Mouse (Mus musculus) kidney, postnatal 0 days (tissue): ENCODE data around the gene Abcd3. TPM values are rescaled to one million over a fixed set of nuclear protein-coding genes. Genes with fewer than 3 reads are reported as not detected.
A peak's percentile ranks its signal among the peaks of the same experiment; 100 is the strongest.
"Not testable (repeated sequence)": the region's sequence is repeated elsewhere in the genome, so short reads cannot be mapped to it uniquely, and the experiment has no call there.

Source experiments
- ATAC-seq: fragments of 200-750 bp; cut with Nextera tagmentation; replicated peaks from 2 replicates; pipeline ENCODE4 v1.8.0; 2017; ENCODE audit warnings: low read depth, moderate number of reproducible peaks, moderate TSS enrichment, moderate library complexity; ENCODE audit not compliant: low FRiP score
- DNase-seq: peaks from one replicate; pipeline ENCODE4 v3.0.0-alpha.2; 2016; ENCODE audit warnings: low spot score
- H3K27ac ChIP-seq: fragments of 300-500 bp; sonication (generic); 2 replicates; pipeline ENCODE4 v1.5.1; 2014; ENCODE audit warnings: mild to moderate bottlenecking
- H3K27me3 ChIP-seq: fragments of 300-500 bp; sonication (generic); 2 replicates; pipeline ENCODE4 v1.6.1; 2014; ENCODE audit warnings: low read length, mixed read lengths; ENCODE audit not compliant: insufficient read depth
- H3K36me3 ChIP-seq: fragments of 300-500 bp; sonication (generic); 2 replicates; pipeline ENCODE4 v1.6.1; 2014; ENCODE audit warnings: low read length, mixed read lengths; ENCODE audit not compliant: insufficient read depth
- H3K4me1 ChIP-seq: fragments of 300-500 bp; sonication (generic); replicated peaks from 2 replicates; pipeline ENCODE4 v1.6.1; 2014; ENCODE audit warnings: antibody characterized with exemption, low read length, mixed read lengths; ENCODE audit not compliant: insufficient read depth
- H3K4me2 ChIP-seq: fragments of 300-500 bp; sonication (generic); 2 replicates; pipeline ENCODE4 v1.6.1; 2014; ENCODE audit warnings: mild to moderate bottlenecking, low read length, moderate library complexity, mixed read lengths
- H3K4me3 ChIP-seq: fragments of 300-500 bp; sonication (generic); replicated peaks from 2 replicates; pipeline ENCODE4 v1.5.1; 2014; ENCODE audit warnings: low read depth, low read length
- H3K9ac ChIP-seq: fragments of 300-500 bp; sonication (generic); 2 replicates; pipeline ENCODE4 v1.6.1; 2014; ENCODE audit warnings: low read depth, low read length
- H3K9me3 ChIP-seq: fragments of 300-500 bp; sonication (generic); replicated peaks from 2 replicates; pipeline ENCODE4 v1.6.1; 2016; ENCODE audit warnings: low read length, inconsistent platforms, mixed read lengths
- CTCF ChIP-seq: IDR thresholded peaks from 2 replicates; pipeline ENCODE4 v1.5.1; 2016; ENCODE audit warnings: antibody characterized with exemption, low read depth, mild to moderate bottlenecking, moderate library complexity
- WGBS: fragments of 180-500 bp; shearing (Covaris S2); extraction: QIAGEN DNeasy Blood & Tissue Kit; methylation state at CpG from one replicate; pipeline ENCODE4 v1.1.7; 2014; 5-methylcytosine and 5-hydroxymethylcytosine counted together
- polyA plus RNA-seq: library from polyadenylated mRNA; unstranded; fragments of >200 nt; fragmentation: Nextera tagmentation; extraction: Ambion mirVana; gene quantifications from 2 replicates; pipeline ENCODE4 v1.2.1, GENCODE M21; 2015

Abcd3 gene
- polyA plus RNA-seq, 1 experiment from 2014 or later = 75.1 TPM

- 0 out of 2 replicates have a peak, but pooled peaks cover 4% of the 10 kb centered on the region for H3K36me3 ChIP-seq
- DNase-seq = no peak
- H3K4me1 ChIP-seq = no peaks in the 10 kb centered on the region
- H3K9me3 ChIP-seq = no peaks in the 10 kb centered on the region
- H3K27me3 ChIP-seq = no peaks in the 10 kb centered on the region
- H3K9ac ChIP-seq = no peak overlapping the region
- WGBS = 63% methylated on average over 2 of the region's 2 CpGs
- no peak for ATAC-seq
- no peak overlapping the region for H3K27ac ChIP-seq
- TF ChIP-seq CTCF = no peak
- no peak overlapping the region for H3K4me3 ChIP-seq
- H3K4me2 ChIP-seq = no peak overlapping the region
Observed at GRCm38 (mm10) chr3:121794214-121794613, 20.9 kb downstream of the Abcd3 start.

GRCm38 (mm10) chr3:121792246-121792645 is 22.9 kb downstream of the Abcd3 start:
- Histone ChIP-seq H3K4me2 (no peak overlapping the region), H3K27me3 (no peaks in the 10 kb centered on the region), H3K9me3 (no peaks in the 10 kb centered on the region), H3K9ac (no peak overlapping the region), H3K4me3 (no peak overlapping the region), H3K27ac (no peak overlapping the region), H3K36me3 (0 out of 2 replicates have a peak, but pooled peaks cover 4% of the 10 kb centered on the region), H3K4me1 (no peaks in the 10 kb centered on the region)
- no peak for TF ChIP-seq CTCF
- no peak for DNase-seq
- no peak for ATAC-seq
- 81% methylated on average over 4 of the region's 4 CpGs for WGBS

- Histone ChIP-seq H3K4me3 (no peak overlapping the region), H3K4me1 (no peaks in the 10 kb centered on the region), H3K9me3 (no peaks in the 10 kb centered on the region), H3K27me3 (no peaks in the 10 kb centered on the region), H3K27ac (no peak overlapping the region), H3K9ac (no peak overlapping the region), H3K4me2 (no peak overlapping the region), H3K36me3 (0 out of 2 replicates have a peak, but pooled peaks cover 4% of the 10 kb centered on the region)
- DNase-seq = no peak
- ATAC-seq = no peak
- WGBS = 72% methylated on average over 5 of the region's 5 CpGs
- TF ChIP-seq CTCF = no peak
Observed at GRCm38 (mm10) chr3:121790442-121790841, 24.7 kb downstream of the Abcd3 start.

- Histone ChIP-seq H3K9me3 (no peaks in the 10 kb centered on the region), H3K4me2 (no peak overlapping the region), H3K27me3 (no peaks in the 10 kb centered on the region), H3K27ac (no peak overlapping the region), H3K9ac (no peak overlapping the region), H3K36me3 (0 out of 2 replicates have a peak, but pooled peaks cover 4% of the 10 kb centered on the region), H3K4me3 (no peak overlapping the region), H3K4me1 (no peaks in the 10 kb centered on the region)
- 72% methylated on average over 5 of the region's 5 CpGs for WGBS
- TF ChIP-seq CTCF = no peak
- DNase-seq (no peak), ATAC-seq (no peak)
Observed at GRCm38 (mm10) chr3:121789790-121790189, 25.3 kb downstream of the Abcd3 start.

GRCm38 (mm10) chr3:121783020-121783419 is 32.1 kb downstream of the Abcd3 start:
- no peak overlapping the region for H3K4me3 ChIP-seq
- no peaks in the 10 kb centered on the region for H3K27me3 ChIP-seq
- no peaks in the 10 kb centered on the region for H3K9me3 ChIP-seq
- 0 out of 2 replicates have a peak, but pooled peaks cover 11% of the 10 kb centered on the region for H3K36me3 ChIP-seq
- no peak overlapping the region for H3K9ac ChIP-seq
- DNase-seq = no peak
- WGBS = 86% methylated on average over 6 of the region's 6 CpGs
- TF ChIP-seq CTCF = no peak
- no peak overlapping the region for H3K4me2 ChIP-seq
- no peak for ATAC-seq
- no peak overlapping the region for H3K27ac ChIP-seq
- H3K4me1 ChIP-seq = no peaks in the 10 kb centered on the region

- H3K4me2 ChIP-seq = no peak overlapping the region
- H3K36me3 ChIP-seq = peaks cover 17% of the 10 kb centered on the region; the same call in 1 of the 2 replicates
- no peak overlapping the region for H3K27ac ChIP-seq
- DNase-seq = peak; percentile 40
- H3K9me3 ChIP-seq = no peaks in the 10 kb centered on the region
- no peaks in the 10 kb centered on the region for H3K27me3 ChIP-seq
- peak; percentile 81 for TF ChIP-seq CTCF
- no peak overlapping the region for H3K9ac ChIP-seq
- ATAC-seq = no peak
- no peaks in the 10 kb centered on the region for H3K4me1 ChIP-seq
- no peak overlapping the region for H3K4me3 ChIP-seq
- WGBS = 49% methylated on average over 7 of the region's 7 CpGs
Observed at GRCm38 (mm10) chr3:121777943-121778342, 37.2 kb downstream of the Abcd3 start.

- H3K27me3 ChIP-seq, H3K4me3 ChIP-seq, H3K4me1 ChIP-seq, H3K9me3 ChIP-seq, H3K9ac ChIP-seq, H3K4me2 ChIP-seq, DNase-seq, ATAC-seq, H3K27ac ChIP-seq: not testable (repeated sequence)
- 96% methylated on average over 4 of the region's 4 CpGs for WGBS
- peaks cover 21% of the 10 kb centered on the region for H3K36me3 ChIP-seq
Observed at GRCm38 (mm10) chr3:121773336-121773735, 41.8 kb downstream of the Abcd3 start.
